Mouse (Mus musculus): ENCODE results near the gene Mboat2.

The Mboat2 gene

GRCm38 (mm10) chr12:24830766-24831152 is at the start of gene Mboat2:
Mboat2 (plus strand) TSS chr12:24830879.
- peak; percentile 11 to 30 for DNase-seq

GRCm38 (mm10) chr12:24783735-24784134 is 46.9 kb upstream of the Mboat2 start:
- no peak for DNase-seq

GRCm38 (mm10) chr12:24785882-24786281 is 44.8 kb upstream of the Mboat2 start:
- DNase-seq = no peak

- DNase-seq = no peak
These were observed 44.4 kb upstream of the Mboat2 start for GRCm38 (mm10) chr12:24786316-24786715.

GRCm38 (mm10) chr12:24789659-24790058 is 41.0 kb upstream of the Mboat2 start:
- no peak for DNase-seq

GRCm38 (mm10) chr12:24811230-24811629 is 19.4 kb upstream of the Mboat2 start:
- DNase-seq = no peak

GRCm38 (mm10) chr12:24811906-24812305 is 18.8 kb upstream of the Mboat2 start:
- no peak for DNase-seq

GRCm38 (mm10) chr12:24822831-24823230 is 7.8 kb upstream of the Mboat2 start:
- DNase-seq = no peak

- DNase-seq = no peak
These were observed 6.9 kb upstream of the Mboat2 start for GRCm38 (mm10) chr12:24823636-24824354.

GRCm38 (mm10) chr12:24830086-24830485 is 593 bp upstream of the Mboat2 start:
- no peak for DNase-seq

- peak; percentile 36 to 45 for DNase-seq
These were observed 679 bp downstream of the Mboat2 start for GRCm38 (mm10) chr12:24831153-24831963.

GRCm38 (mm10) chr12:24831964-24832427 is 1.3 kb downstream of the Mboat2 start:
- DNase-seq = peak in 1 of 2 experiments; percentile 5

- DNase-seq = no peak
These were observed 1.8 kb downstream of the Mboat2 start for GRCm38 (mm10) chr12:24832438-24832837.

GRCm38 (mm10) chr12:24837947-24838346 is 7.3 kb downstream of the Mboat2 start:
- DNase-seq = no peak

GRCm38 (mm10) chr12:24841115-24841879 is 10.6 kb downstream of the Mboat2 start:
- DNase-seq = no peak

- no peak for DNase-seq
These were observed 11.7 kb downstream of the Mboat2 start for GRCm38 (mm10) chr12:24842299-24842910.

GRCm38 (mm10) chr12:24843395-24844072 is 12.9 kb downstream of the Mboat2 start:
- no peak for DNase-seq

- no peak for DNase-seq
These were observed 14.7 kb downstream of the Mboat2 start for GRCm38 (mm10) chr12:24845344-24845743.

GRCm38 (mm10) chr12:24848107-24848506 is 17.4 kb downstream of the Mboat2 start:
- no peak for DNase-seq

GRCm38 (mm10) chr12:24857354-24857753 is 26.7 kb downstream of the Mboat2 start:
- no peak for DNase-seq

GRCm38 (mm10) chr12:24859357-24859756 is 28.7 kb downstream of the Mboat2 start:
- no peak for DNase-seq

- DNase-seq = no peak
These were observed 29.8 kb downstream of the Mboat2 start for GRCm38 (mm10) chr12:24860436-24860835.
